Mouse (Mus musculus) bone marrow macrophage, adult 2 months (primary cell): ENCODE data around the gene Foxo3. TPM values are rescaled to one million over a fixed set of nuclear protein-coding genes. Genes with fewer than 3 reads are reported as not detected.
A peak's percentile ranks its signal among the peaks of the same experiment; 100 is the strongest.

Source experiments
- H3K27ac ChIP-seq: 2 replicates; pipeline ENCODE4 v1.5.1; 2012; ENCODE audit warnings: low read depth, low read length; ENCODE audit not compliant: insufficient read depth
- H3K4me1 ChIP-seq: 2 replicates; pipeline ENCODE4 v1.6.1; 2012; ENCODE audit warnings: low read length; ENCODE audit not compliant: control insufficient read depth, insufficient read depth
- H3K4me3 ChIP-seq: 2 replicates; pipeline ENCODE4 v1.5.1; 2012; ENCODE audit warnings: mild to moderate bottlenecking, low read length, moderate library complexity; ENCODE audit not compliant: insufficient read depth
- CTCF ChIP-seq: IDR thresholded peaks from 2 replicates; pipeline ENCODE4 v1.5.1; 2012; ENCODE audit warnings: low read depth, mild to moderate bottlenecking, low read length, moderate library complexity
- POLR2A ChIP-seq: IDR thresholded peaks from 2 replicates; pipeline ENCODE4 v1.6.1; 2012; ENCODE audit warnings: mild to moderate bottlenecking, low read depth, low read length, borderline replicate concordance
- polyA plus RNA-seq: library from polyadenylated mRNA; stranded (reverse); fragments of >200 nt; gene quantifications from 2 replicates; pipeline ENCODE4 v1.2.4, GENCODE M21; 2012; ENCODE audit not compliant: missing spikeins, insufficient read depth, insufficient read length

Foxo3 gene
- polyA plus RNA-seq, 1 experiment: 39.7 TPM

DNA sequence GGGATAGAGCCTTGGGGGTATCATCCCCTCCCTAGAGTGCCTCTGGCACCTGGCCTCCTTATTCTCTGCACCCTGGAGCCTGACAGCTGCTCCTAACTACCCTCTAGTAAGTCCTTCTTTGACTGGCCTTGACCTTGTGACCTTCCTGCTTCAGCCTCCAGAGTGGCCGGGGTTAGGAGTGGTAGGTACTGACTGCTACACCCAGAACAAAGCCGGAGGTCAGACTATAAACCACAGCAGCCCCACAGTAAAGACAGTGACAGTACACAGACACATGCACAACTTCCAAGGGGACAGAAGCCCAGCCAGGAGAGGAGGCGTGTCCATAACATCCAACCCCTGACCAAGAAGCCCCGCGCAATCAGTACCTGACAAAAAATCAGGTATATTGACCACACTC is 106.4 kb downstream of the Foxo3 start:
- TF ChIP-seq POLR2A (no peak), CTCF (no peak)

GRCm38 (mm10) chr10:42154727-42155126 is 121.8 kb downstream of the Foxo3 start:
- Histone ChIP-seq H3K4me3 (no peak overlapping the region), H3K27ac (no peak overlapping the region), H3K4me1 (peaks cover 11% of the 10 kb centered on the region)
- TF ChIP-seq CTCF (no peak), POLR2A (no peak)

More for the DNA sequence above, 106.4 kb downstream of the Foxo3 start:
- H3K4me1 ChIP-seq: peaks cover 19% of the 10 kb centered on the region
- no peak overlapping the region for H3K27ac ChIP-seq
- H3K4me3 ChIP-seq: no peak overlapping the region

DNA sequence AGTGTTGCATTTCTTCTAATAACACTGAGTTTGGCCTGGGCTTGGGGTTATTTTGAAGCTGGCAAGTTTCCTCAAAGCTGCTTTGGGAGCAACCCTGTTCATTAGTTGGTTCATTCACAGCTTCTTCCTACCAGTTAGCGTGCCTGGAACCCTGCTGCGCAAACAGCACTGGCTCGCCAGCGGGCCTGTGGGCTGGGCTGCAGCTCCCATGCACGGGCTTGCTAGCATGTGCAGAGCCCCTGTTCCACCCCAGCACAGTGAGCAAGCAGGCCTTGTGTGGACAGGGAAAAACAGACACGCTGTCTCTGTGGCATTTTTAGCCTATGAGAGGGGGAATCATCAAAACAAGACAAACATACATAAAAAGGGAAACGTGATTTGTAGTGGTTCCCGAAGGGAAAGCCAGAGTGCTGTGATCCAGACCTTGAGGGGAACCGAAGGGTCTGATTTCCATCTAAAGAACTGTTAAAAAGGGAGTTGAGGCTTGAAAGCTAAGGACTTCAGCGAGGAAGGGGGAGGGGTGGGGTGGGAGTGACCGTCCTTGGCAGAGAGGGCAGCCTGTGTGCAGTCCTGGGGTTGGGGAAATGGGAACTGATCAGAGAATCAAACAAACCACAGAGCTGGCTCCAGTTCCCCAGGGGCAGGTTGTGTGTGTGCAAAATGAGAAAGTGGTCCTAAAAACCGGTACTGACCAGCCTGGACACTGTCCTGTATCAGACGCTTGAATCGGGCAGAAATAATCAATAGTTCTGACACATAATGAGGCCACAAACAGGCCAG is 123.9 kb downstream of the Foxo3 start:
- no peak overlapping the region for H3K4me3 ChIP-seq
- peak overlapping the region; percentile 10; the same call in 1 of the 2 replicates for H3K27ac ChIP-seq
- TF ChIP-seq POLR2A (no peak), CTCF (no peak)
- peaks cover 11% of the 10 kb centered on the region for H3K4me1 ChIP-seq

DNA sequence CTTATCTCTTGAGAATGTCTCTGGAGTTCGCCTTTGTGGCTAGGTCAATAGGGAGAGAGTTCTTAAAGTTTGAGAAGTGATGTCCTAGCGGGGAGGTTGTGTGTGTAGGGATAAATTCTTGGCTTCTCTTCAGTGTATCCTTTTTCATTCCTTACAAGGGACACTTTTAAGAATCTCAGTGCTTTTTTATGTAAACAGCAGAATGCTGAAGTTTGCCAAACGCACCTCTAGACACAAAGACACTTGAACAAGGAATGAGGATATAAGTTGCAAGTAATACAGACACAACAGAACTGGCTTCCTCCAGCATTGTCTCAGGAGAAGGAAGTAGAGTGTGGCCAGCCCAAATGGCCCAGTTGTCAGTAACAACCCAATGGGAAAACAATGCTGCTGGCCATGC is 126.8 kb downstream of the Foxo3 start:
- H3K4me1 ChIP-seq: peaks cover 16% of the 10 kb centered on the region
- H3K4me3 ChIP-seq: no peak overlapping the region
- H3K27ac ChIP-seq: no peak overlapping the region
- no peak for TF ChIP-seq POLR2A
- no peak for TF ChIP-seq CTCF

GRCm38 (mm10) chr10:42148326-42148725 is 128.2 kb downstream of the Foxo3 start:
- no peak overlapping the region for H3K4me3 ChIP-seq
- no peak overlapping the region for H3K27ac ChIP-seq
- peaks cover 25% of the 10 kb centered on the region for H3K4me1 ChIP-seq
- no peak for TF ChIP-seq CTCF
- no peak for TF ChIP-seq POLR2A

DNA sequence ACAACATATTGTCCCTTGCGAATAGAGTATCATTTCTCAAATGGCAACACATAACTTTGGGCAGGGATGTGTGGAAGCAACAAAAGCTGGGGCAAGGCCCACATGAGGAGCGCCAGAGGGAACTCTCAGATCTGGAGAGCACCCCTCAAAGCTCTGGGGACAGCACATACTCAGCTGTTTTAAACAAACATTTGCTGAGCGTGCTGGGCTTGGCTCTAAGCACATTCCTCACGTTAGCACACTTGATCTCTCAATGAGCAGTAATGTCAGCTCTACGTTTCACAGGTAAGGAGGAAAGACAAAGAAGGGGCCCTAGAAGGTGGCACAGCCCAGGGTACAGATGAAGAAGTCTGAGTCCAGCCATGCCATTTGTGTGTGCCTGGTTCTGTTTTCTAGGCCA is 131.3 kb downstream of the Foxo3 start:
- TF ChIP-seq POLR2A (no peak), CTCF (no peak)
- Histone ChIP-seq H3K4me1 (peaks cover 14% of the 10 kb centered on the region), H3K4me3 (no peak overlapping the region), H3K27ac (peak overlapping the region; percentile 18; the same call in 1 of the 2 replicates)

DNA sequence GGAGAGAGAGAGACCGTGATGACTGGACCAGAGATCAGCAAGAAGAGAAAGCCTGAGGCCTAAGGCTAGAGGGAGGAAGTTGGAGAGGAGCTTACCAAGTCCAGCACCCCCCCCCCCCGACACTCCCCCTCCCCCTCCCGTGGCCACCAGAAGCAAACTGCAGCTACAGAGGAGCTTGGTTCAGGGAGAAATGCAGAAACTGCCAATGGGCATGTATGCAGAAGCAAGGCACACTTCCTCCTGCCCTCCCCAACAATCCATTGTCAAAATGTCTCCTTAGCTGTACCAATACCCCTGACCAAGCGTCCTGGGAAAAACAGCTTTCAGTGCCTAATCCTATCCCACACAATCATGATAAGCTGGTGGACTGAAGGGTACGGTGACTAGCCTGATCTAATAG is 131.8 kb downstream of the Foxo3 start:
- no peak for TF ChIP-seq POLR2A
- TF ChIP-seq CTCF: no peak
- Histone ChIP-seq H3K4me3 (no peak overlapping the region), H3K27ac (peak overlapping the region; percentile 29), H3K4me1 (peaks cover 14% of the 10 kb centered on the region)

DNA sequence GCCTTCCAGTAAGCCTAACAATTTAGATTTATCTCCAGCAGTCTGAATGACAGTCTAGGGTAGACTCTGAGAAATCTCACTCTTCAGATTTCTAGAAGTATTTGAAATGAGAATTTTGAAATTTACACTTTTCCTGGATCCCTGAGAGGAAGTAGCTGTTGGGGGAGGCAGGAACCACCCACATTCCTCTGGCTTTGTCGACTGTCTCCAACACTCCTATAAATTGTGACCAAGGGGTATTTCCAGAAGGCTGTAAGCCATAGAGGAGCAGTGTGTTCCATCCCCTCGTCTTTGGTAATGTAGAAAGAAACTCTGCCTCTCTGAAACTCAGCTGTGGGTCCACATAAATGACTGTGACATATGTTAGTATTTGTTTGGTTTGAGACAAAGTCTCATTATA is 132.4 kb downstream of the Foxo3 start:
- TF ChIP-seq POLR2A: no peak
- TF ChIP-seq CTCF: no peak
- Histone ChIP-seq H3K4me3 (no peak overlapping the region), H3K4me1 (peaks cover 14% of the 10 kb centered on the region), H3K27ac (peak overlapping the region; percentile 29)

GRCm38 (mm10) chr10:42142791-42143190 is 133.8 kb downstream of the Foxo3 start:
- H3K27ac ChIP-seq: no peak overlapping the region
- TF ChIP-seq CTCF: no peak
- H3K4me1 ChIP-seq: peaks cover 14% of the 10 kb centered on the region
- H3K4me3 ChIP-seq: no peak overlapping the region

DNA sequence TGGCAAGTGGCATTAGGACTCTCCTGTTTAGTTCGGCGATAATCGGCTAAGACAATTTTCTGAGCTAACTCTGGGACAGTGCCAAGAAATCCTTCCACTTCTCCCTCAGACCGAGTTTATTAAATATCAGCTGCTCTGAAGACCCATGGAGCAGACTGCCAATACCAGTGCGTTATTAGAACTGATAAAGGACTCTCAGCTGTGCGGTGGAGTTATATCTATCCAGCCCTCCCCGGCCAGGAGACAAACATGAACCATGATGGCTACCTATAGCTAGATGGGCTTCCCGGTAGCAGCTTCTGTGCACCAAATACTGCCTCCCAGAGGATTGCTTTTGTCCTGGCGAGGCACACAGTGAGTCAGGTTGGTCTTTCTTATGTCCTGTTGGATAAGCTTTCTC is 134.5 kb downstream of the Foxo3 start:
- Histone ChIP-seq H3K4me1 (peaks cover 14% of the 10 kb centered on the region), H3K27ac (no peak overlapping the region), H3K4me3 (no peak overlapping the region)
- TF ChIP-seq CTCF (no peak), POLR2A (no peak)
